In genomic region chr5:140571673-140572072, GRCm38 (mm10) we compare ENCODE assay signal across 10 mouse cellular contexts. TPM values are rescaled to one million over a fixed set of nuclear protein-coding genes. Genes with fewer than 3 reads are reported as not detected.
A peak's percentile ranks its signal among the peaks of the same experiment; 100 is the strongest.
DNase-seq lines count a peak whose midpoint lies in the region; ATAC-seq lines count a peak whose summit lies in the region.
"Had no signal": no experiment of that assay in that cellular context is flagged by ENCODE, and none has a peak within 500 bp of the region (broad histone marks: within the 10 kb centered on the region; RNA-seq: fewer than 3 reads in every experiment).

No protein-coding gene starts in this region.

- ATAC-seq in forebrain, embryonic 13.5 days: no peak
- ATAC-seq in cerebellum, adult (ENCODE audit: insufficient number of reproducible peaks, low FRiP score, low TSS enrichment): no peak

- intact Hi-C loops in heart, postnatal 25 days (cut with DNase I): no loop called here

- H3K4me3 ChIP-seq in forebrain, embryonic 10.5 days: no peak overlapping the region
- H3K4me3 ChIP-seq in forebrain, embryonic 13.5 days: no peak overlapping the region

- H3K27ac ChIP-seq in forebrain, embryonic 10.5 days: peak overlapping the region; percentile 72
- no peak overlapping the region for H3K27ac ChIP-seq in forebrain, embryonic 13.5 days

- no peaks in the 10 kb centered on the region; the same call in 1 of the 2 replicates for H3K9me3 ChIP-seq in forebrain, embryonic 10.5 days
- H3K9me3 ChIP-seq in forebrain, embryonic 13.5 days (replicated peaks): no peaks in the 10 kb centered on the region

- H3K27me3 ChIP-seq in forebrain, embryonic 10.5 days (ENCODE audit: poor library complexity, severe bottlenecking): no peaks in the 10 kb centered on the region
- no peaks in the 10 kb centered on the region for H3K27me3 ChIP-seq in forebrain, embryonic 13.5 days

- no peak overlapping the region for H3K4me2 ChIP-seq in forebrain, embryonic 13.5 days

- H3K9ac ChIP-seq in forebrain, embryonic 13.5 days: no peak overlapping the region

- DNase-seq in forebrain, embryonic 10.5 days (ENCODE audit: extremely low spot score, low spot score): no peak
- peak; percentile 38 for DNase-seq in right cerebral cortex, postnatal 4 days
- no peak for DNase-seq in right cerebral cortex, postnatal 14 days
- peak; percentile 88 for DNase-seq in heart, postnatal 25 days (ENCODE audit: low spot score)
- DNase-seq in lung, postnatal 25 days (ENCODE audit: low spot score): peak; percentile 45
- no peak for DNase-seq in embryo, embryonic 11 days

- H3K4me1 ChIP-seq in forebrain, embryonic 10.5 days: peaks cover 41% of the 10 kb centered on the region
- H3K4me1 ChIP-seq in forebrain, embryonic 13.5 days: peaks cover 32% of the 10 kb centered on the region

- H3K36me3 ChIP-seq in forebrain, embryonic 10.5 days (replicated peaks): no peaks in the 10 kb centered on the region
- no peaks in the 10 kb centered on the region for H3K36me3 ChIP-seq in forebrain, embryonic 13.5 days (ENCODE audit: poor library complexity, severe bottlenecking)

- WGBS in forebrain, embryonic 10.5 days: 64% methylated on average over 10 of the region's 10 CpGs
- WGBS in forebrain, embryonic 13.5 days: 66% methylated on average over 10 of the region's 10 CpGs

RNA-seq across cellular contexts. Expression of gene Grifin, which starts 6.8 kb away (rescaled TPM):
- polyA plus RNA-seq in forebrain, embryonic 10.5 days (2016; fragmentation: Nextera tagmentation; extraction: Ambion mirVana): not detected in 2 replicates
- 0.49 TPM in 1 of 2 replicates, not detected in the other for polyA plus RNA-seq in forebrain, embryonic 13.5 days (2015; fragmentation: Nextera tagmentation; extraction: Ambion mirVana)
- total RNA-seq in heart, postnatal 25 days (2021): not detected
- total RNA-seq: layer of hippocampus, postnatal 25 days had no signal
- polyA plus RNA-seq: neural tube, embryonic 11.5 days had no signal

RNA-seq across cellular contexts. Expression of gene Lfng, which starts 35.4 kb away (rescaled TPM):
- polyA plus RNA-seq in forebrain, embryonic 10.5 days (2016; fragmentation: Nextera tagmentation; extraction: Ambion mirVana): 33.1 and 33.3 TPM in 2 replicates
- polyA plus RNA-seq in forebrain, embryonic 13.5 days (2015; fragmentation: Nextera tagmentation; extraction: Ambion mirVana): 28.8 and 31.8 TPM in 2 replicates
- total RNA-seq in heart, postnatal 25 days (2021): 10 to 100 TPM in 1 of 2 experiments, 1 to 10 TPM in 1; 7.3 to 10.8 TPM

Comparison
In these comparisons a context has a peak if more than half of its experiments do, and no peak if none do; other contexts are left out.
1. DNase-seq: peak in right cerebral cortex, postnatal 4 days (single experiment), heart, postnatal 25 days (single experiment) and lung, postnatal 25 days (single experiment); none in forebrain, embryonic 10.5 days (single experiment), right cerebral cortex, postnatal 14 days (single experiment) and embryo, embryonic 11 days (single experiment).